Mouse (Mus musculus) testis, adult 2 months (tissue): ENCODE results near the gene Snx29.

ENCODE experiments used
- CTCF ChIP-seq: fragments of 200-500 bp; IDR thresholded peaks from 2 replicates; pipeline ENCODE4 v1.5.1; 2012; ENCODE audit warnings: low read depth, mild to moderate bottlenecking, inconsistent platforms, low read length, moderate library complexity; ENCODE audit not compliant: control insufficient read depth, insufficient read depth, insufficient replicate concordance
- POLR2A ChIP-seq: fragments of 200-500 bp; IDR thresholded peaks from 2 replicates; pipeline ENCODE4 v1.6.1; 2012; ENCODE audit warnings: low read depth, mild to moderate bottlenecking, inconsistent platforms, low read length, moderate library complexity; ENCODE audit not compliant: control insufficient read depth

GRCm38 (mm10) chr16:11385798-11386197 is 63.1 kb downstream of the Snx29 start:
- TF ChIP-seq CTCF (no peak), POLR2A (no peak)
